Mouse (Mus musculus): ENCODE data around the gene Nectin3.

DNA sequence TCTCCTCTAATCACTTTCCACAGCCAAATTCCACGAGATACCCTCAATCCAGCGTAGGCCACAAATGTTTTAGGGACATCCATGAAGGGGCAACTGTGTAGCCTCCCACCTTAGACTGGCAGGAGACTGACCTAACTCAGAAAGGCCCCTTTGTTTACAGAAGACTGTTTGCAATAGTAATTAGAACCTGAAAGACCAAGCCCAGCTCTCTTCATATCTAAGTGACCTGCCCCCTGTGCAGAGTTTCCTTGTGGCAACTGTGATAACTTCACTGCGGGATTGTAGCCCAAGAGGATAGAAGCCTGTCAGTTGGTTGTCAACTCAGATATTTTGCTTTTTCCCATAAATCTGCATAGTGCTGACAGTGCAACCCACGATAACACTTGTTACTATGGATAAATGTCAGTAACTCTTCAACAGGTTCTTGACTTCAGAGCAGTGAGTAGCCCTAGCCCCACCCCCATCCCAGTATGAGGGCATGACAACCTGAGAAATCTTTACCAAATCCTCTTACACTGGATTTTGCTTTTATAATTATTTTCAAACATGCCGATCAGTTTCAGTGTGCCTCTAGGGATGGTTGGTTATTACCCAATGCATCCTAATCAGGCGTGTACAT is 108.8 kb downstream of the Nectin3 start:
- TF ChIP-seq CTCF (IDR thresholded peaks at IDR 0.05; ENCODE audit: extremely low read depth, insufficient read depth, insufficient read length, insufficient replicate concordance) (no peak), POLR2A (IDR thresholded peaks at IDR 0.05; ENCODE audit: low read depth, low read length) (no peak)

Data from spleen, adult 2 months (tissue).